Mouse (Mus musculus) gastrocnemius, postnatal 14 days (tissue): ENCODE results near the gene Lpar1. TPM values are rescaled to one million over a fixed set of nuclear protein-coding genes. Genes with fewer than 3 reads are reported as not detected.
A peak's percentile ranks its signal among the peaks of the same experiment; 100 is the strongest.

Experiments
- DNase-seq: peaks from one replicate; pipeline ENCODE4 v3.0.0; 2021; ENCODE audit warnings: mixed read lengths
- intact Hi-C: fragments of 180-260 bp; cut with DNase I; formaldehyde crosslinking; loops from one replicate; pipeline ENCODE4 v1.15.1; 2025; ENCODE audit warnings: low total_unique reads
- total RNA-seq, 2 experiments: library from RNA; stranded (reverse); gene quantifications; 2 replicates each; pipeline ENCODE4 v1.2.3; 2021

Lpar1 gene
- total RNA-seq, 2 experiments from 2014 or later: 20.2 to 27.2 TPM

- intact Hi-C loops: no loop called here
- no peak for DNase-seq
These were observed 84.7 kb downstream of the Lpar1 start for GRCm38 (mm10) chr4:58469035-58469434.

GRCm38 (mm10) chr4:58465586-58465985 lies 88.1 kb downstream of the Lpar1 start:
- no peak for DNase-seq
- intact Hi-C loops: no loop called here

- DNase-seq: no peak
- intact Hi-C loops: no loop called here
These were observed 89.1 kb downstream of the Lpar1 start for GRCm38 (mm10) chr4:58464390-58465164.

GRCm38 (mm10) chr4:58462990-58463389 lies 90.7 kb downstream of the Lpar1 start:
- intact Hi-C loops: no loop called here
- DNase-seq: no peak

- intact Hi-C loops: no loop called here
- no peak for DNase-seq
These were observed 91.1 kb downstream of the Lpar1 start for GRCm38 (mm10) chr4:58462586-58462985.

GRCm38 (mm10) chr4:58453334-58453733 lies 100.4 kb downstream of the Lpar1 start:
- DNase-seq: no peak
- intact Hi-C loops: no loop called here

- DNase-seq: no peak
- intact Hi-C loops: no loop called here
These were observed 104.9 kb downstream of the Lpar1 start for GRCm38 (mm10) chr4:58448825-58449224.

- peak; percentile 66 for DNase-seq
- intact Hi-C loops: no loop called here
These were observed 105.9 kb downstream of the Lpar1 start for GRCm38 (mm10) chr4:58447841-58448240.

GRCm38 (mm10) chr4:58445846-58446245 lies 107.9 kb downstream of the Lpar1 start:
- intact Hi-C loops: no loop called here
- no peak for DNase-seq

- no peak for DNase-seq
- intact Hi-C loops: no loop called here
These were observed 111.4 kb downstream of the Lpar1 start for GRCm38 (mm10) chr4:58442338-58442737.

- intact Hi-C loops: no loop called here
- no peak for DNase-seq
These were observed 115.0 kb downstream of the Lpar1 start for GRCm38 (mm10) chr4:58438654-58439053.

GRCm38 (mm10) chr4:58437271-58437670 lies 116.4 kb downstream of the Lpar1 start:
- DNase-seq: no peak
- intact Hi-C loops: no loop called here

- intact Hi-C loops: loop anchor here (10.0 kb wide), 1 partner anchor 321 kb away; no protein-coding TSS in a partner anchor
- DNase-seq: no peak
These were observed 130.3 kb downstream of the Lpar1 start for GRCm38 (mm10) chr4:58423276-58423930.

- intact Hi-C loops: no loop called here
- no peak for DNase-seq
These were observed 134.5 kb downstream of the Lpar1 start for GRCm38 (mm10) chr4:58419225-58419624.

GRCm38 (mm10) chr4:58417319-58417718 lies 136.4 kb downstream of the Lpar1 start:
- DNase-seq: no peak
- intact Hi-C loops: no loop called here

- DNase-seq: no peak
- intact Hi-C loops: no loop called here
These were observed 138.2 kb downstream of the Lpar1 start for GRCm38 (mm10) chr4:58415537-58415936.

GRCm38 (mm10) chr4:58413188-58414185 lies 140.2 kb downstream of the Lpar1 start:
- DNase-seq: peak; percentile 36
- intact Hi-C loops: no loop called here

GRCm38 (mm10) chr4:58401973-58402501 lies 151.7 kb downstream of the Lpar1 start:
- intact Hi-C loops: no loop called here
- DNase-seq: no peak

GRCm38 (mm10) chr4:58400861-58401341 lies 152.8 kb downstream of the Lpar1 start:
- DNase-seq: peak; percentile 65
- intact Hi-C loops: no loop called here
